Mouse (Mus musculus): ENCODE data around the gene Pomt1. TPM values are rescaled to one million over a fixed set of nuclear protein-coding genes. Genes with fewer than 3 reads are reported as not detected.

The Pomt1 gene
- polyA plus RNA-seq, 1 experiment from 2014 or later = 26.9 TPM

Other genes starting within 250 kb of the Pomt1 start
- gene Fam78a, start 151.7 kb upstream of the Pomt1 start, polyA plus RNA-seq (2015; fragmentation: Nextera tagmentation; extraction: Ambion mirVana) = 2.1 and 2.2 TPM in 2 replicates
- 4.0 and 5.0 TPM in 2 replicates for gene Plpp7, start 141.1 kb upstream of the Pomt1 start, polyA plus RNA-seq (2015; fragmentation: Nextera tagmentation; extraction: Ambion mirVana)
- 14.4 and 16.2 TPM in 2 replicates for gene Prrc2b, start 85.5 kb upstream of the Pomt1 start, polyA plus RNA-seq (2015; fragmentation: Nextera tagmentation; extraction: Ambion mirVana)
- 72.4 and 74.4 TPM in 2 replicates for gene Uck1, start 23.6 kb downstream of the Pomt1 start, polyA plus RNA-seq (2015; fragmentation: Nextera tagmentation; extraction: Ambion mirVana)
- gene Golga2, start 50.8 kb downstream of the Pomt1 start, polyA plus RNA-seq (2015; fragmentation: Nextera tagmentation; extraction: Ambion mirVana) = 21.5 and 21.6 TPM in 2 replicates
- gene Swi5, start 51.5 kb downstream of the Pomt1 start, polyA plus RNA-seq (2015; fragmentation: Nextera tagmentation; extraction: Ambion mirVana) = 342 and 377 TPM in 2 replicates
- gene Ciz1, start 115.7 kb downstream of the Pomt1 start, polyA plus RNA-seq (2015; fragmentation: Nextera tagmentation; extraction: Ambion mirVana) = 47.1 and 51.4 TPM in 2 replicates
- gene Dnm1, start 116.7 kb downstream of the Pomt1 start, polyA plus RNA-seq (2015; fragmentation: Nextera tagmentation; extraction: Ambion mirVana) = 11.8 and 12.5 TPM in 2 replicates
- gene 1110008P14Rik, start 145.3 kb downstream of the Pomt1 start, polyA plus RNA-seq (2015; fragmentation: Nextera tagmentation; extraction: Ambion mirVana) = 44.2 and 45.8 TPM in 2 replicates
- gene Lcn2, start 151.7 kb downstream of the Pomt1 start, polyA plus RNA-seq (2015; fragmentation: Nextera tagmentation; extraction: Ambion mirVana) = 2.2 and 4.2 TPM in 2 replicates
- gene Ptges2, start 159.3 kb downstream of the Pomt1 start, polyA plus RNA-seq (2015; fragmentation: Nextera tagmentation; extraction: Ambion mirVana) = 49.1 and 49.8 TPM in 2 replicates
- 5.1 and 5.3 TPM in 2 replicates for gene Naif1, start 213.9 kb downstream of the Pomt1 start, polyA plus RNA-seq (2015; fragmentation: Nextera tagmentation; extraction: Ambion mirVana)
- gene Slc25a25, start 214.9 kb downstream of the Pomt1 start, polyA plus RNA-seq (2015; fragmentation: Nextera tagmentation; extraction: Ambion mirVana) = 19.3 and 19.9 TPM in 2 replicates